Mouse (Mus musculus): ENCODE data around the gene Iffo2.

The Iffo2 gene

GRCm38 (mm10) chr4:139640333-139640732 lies 110.0 kb downstream of the Iffo2 start:
- no peak for DNase-seq (ENCODE audit: low spot score in 2 of 2)

GRCm38 (mm10) chr4:139640775-139641174 lies 110.4 kb downstream of the Iffo2 start:
- DNase-seq (ENCODE audit: low spot score in 2 of 2) = no peak

GRCm38 (mm10) chr4:139641829-139642425 lies 111.6 kb downstream of the Iffo2 start:
- no peak for DNase-seq (ENCODE audit: low spot score in 2 of 2)

- peak; percentile 81 to 82 for DNase-seq (ENCODE audit: low spot score in 2 of 2)
These were observed 113.6 kb downstream of the Iffo2 start for GRCm38 (mm10) chr4:139643972-139644371.

- DNase-seq (ENCODE audit: low spot score in 2 of 2) = no peak
These were observed 116.6 kb downstream of the Iffo2 start for GRCm38 (mm10) chr4:139646916-139647315.

GRCm38 (mm10) chr4:139650086-139650743 lies 119.9 kb downstream of the Iffo2 start:
- no peak for DNase-seq (ENCODE audit: low spot score in 2 of 2)

GRCm38 (mm10) chr4:139650907-139651306 lies 120.6 kb downstream of the Iffo2 start:
- no peak for DNase-seq (ENCODE audit: low spot score in 2 of 2)

GRCm38 (mm10) chr4:139653238-139653637 lies 122.9 kb downstream of the Iffo2 start, which contains the start of gene Tas1r2:
Gene Tas1r2 (plus strand): TSS chr4:139653538.
- no peak for DNase-seq (ENCODE audit: low spot score in 2 of 2)

- DNase-seq (ENCODE audit: low spot score in 2 of 2) = no peak
These were observed 131.5 kb downstream of the Iffo2 start for GRCm38 (mm10) chr4:139661897-139662296.

- DNase-seq (ENCODE audit: low spot score in 2 of 2) = no peak
These were observed 137.3 kb downstream of the Iffo2 start for GRCm38 (mm10) chr4:139667632-139668031.

- peak; percentile 54 to 55 for DNase-seq (ENCODE audit: low spot score in 2 of 2)
These were observed 139.5 kb downstream of the Iffo2 start for GRCm38 (mm10) chr4:139669847-139670246.

All from frontal cortex, postnatal 36 days (tissue).